ENCODE assay signal across 8 mouse cellular contexts in genomic region chr17:48408526-48409291, GRCm38 (mm10). TPM values are rescaled to one million over a fixed set of nuclear protein-coding genes. Genes with fewer than 3 reads are reported as not detected.
A peak's percentile ranks its signal among the peaks of the same experiment; 100 is the strongest.
DNase-seq lines count a peak whose midpoint lies in the region; ATAC-seq and TF ChIP-seq lines count a peak whose summit lies in the region.

No protein-coding gene starts in this region.

- H3K4me3 ChIP-seq in cortical plate, adult 2 months (ENCODE audit: insufficient read depth, low read length): peak overlapping the region; percentile 85

- TF ChIP-seq CTCF in cortical plate, adult 2 months (IDR thresholded peaks at IDR 0.05; ENCODE audit: extremely low read depth, insufficient read depth, low read length): no peak

- H3K4me1 ChIP-seq in cortical plate, adult 2 months (ENCODE audit: control insufficient read depth, insufficient read depth, low read length): peaks cover 5% of the 10 kb centered on the region; the same call in 1 of the 2 replicates

- peak; percentile 74 for DNase-seq in gastrocnemius, postnatal 10 days
- peak; percentile 91 for DNase-seq in induced T-regulatory cell, adult 2 months (ENCODE audit: low read depth)
- peak; percentile 49 to 55 for DNase-seq in left cerebral cortex, adult 8-10 months (ENCODE audit: low spot score in 2 of 2)
- DNase-seq in right cerebral cortex, adult 2 months (ENCODE audit: low spot score in 2 of 2): peak; percentile 60 to 64
- DNase-seq in urinary bladder, postnatal 14 days (ENCODE audit: low spot score): peak; percentile 74

- H3K27ac ChIP-seq in cortical plate, adult 2 months (ENCODE audit: insufficient read depth, low read length): peak overlapping the region; percentile 97

- ATAC-seq in activated CD4-positive, CD25-positive, alpha-beta regulatory T cell, adult 4 months: peak; percentile 51
- ATAC-seq in megakaryocyte, adult 5-6 weeks (ENCODE audit: poor library complexity, severe bottlenecking): peak; percentile 63

- peak; percentile 40; the same call in 1 of the 2 replicates for TF ChIP-seq POLR2A in cortical plate, adult 2 months (IDR thresholded peaks at IDR 0.05; ENCODE audit: extremely low read depth, insufficient read depth, low read length)

RNA-seq across cellular contexts. Expression of gene Nfya, which starts 1.0 kb away (rescaled TPM):
- polyA plus RNA-seq in activated CD4-positive, CD25-positive, alpha-beta regulatory T cell, adult 4 months (2017; shearing (Covaris generic)): 10 to 100 TPM in 1 of 2 experiments, 1 to 10 TPM in 1; 9.6 to 11.9 TPM
- polyA plus RNA-seq in cortical plate, adult 2 months (2012; rRNA removed): 26.1 and 26.5 TPM in 2 replicates
- total RNA-seq in gastrocnemius, postnatal 10 days (2021): 10 to 100 TPM; 11.3 to 19.2 TPM
- 10 to 100 TPM; 20.6 to 29.3 (median 24.4) TPM for total RNA-seq in left cerebral cortex, adult 8-10 months (2022)
- 83.3 and 85.2 TPM in 2 replicates for total RNA-seq in megakaryocyte, adult 5-6 weeks (2015)
- 32.8 and 47.1 TPM in 2 replicates for total RNA-seq in megakaryocyte, adult 5-6 weeks (2017)

RNA-seq across cellular contexts. Expression of gene Oard1, which starts 1.1 kb away (rescaled TPM):
- 10 to 100 TPM; 80.8 to 86.1 TPM for polyA plus RNA-seq in activated CD4-positive, CD25-positive, alpha-beta regulatory T cell, adult 4 months (2017; shearing (Covaris generic))
- polyA plus RNA-seq in cortical plate, adult 2 months (2012; rRNA removed): 19.9 and 21.7 TPM in 2 replicates
- 10 to 100 TPM in 1 of 2 experiments, 1 to 10 TPM in 1; 9.8 to 11.4 TPM for total RNA-seq in gastrocnemius, postnatal 10 days (2021)
- 10 to 100 TPM; 15.1 to 16.4 (median 15.8) TPM for total RNA-seq in left cerebral cortex, adult 8-10 months (2022)
- 40.3 and 42.5 TPM in 2 replicates for total RNA-seq in megakaryocyte, adult 5-6 weeks (2015)
- 52.8 and 53.3 TPM in 2 replicates for total RNA-seq in megakaryocyte, adult 5-6 weeks (2017)

RNA-seq across cellular contexts. Expression of gene Apobec2, which starts 24.0 kb away (rescaled TPM):
- 1 to 10 TPM; 2.8 to 3.0 TPM for polyA plus RNA-seq in activated CD4-positive, CD25-positive, alpha-beta regulatory T cell, adult 4 months (2017; shearing (Covaris generic))
- polyA plus RNA-seq in cortical plate, adult 2 months (2012; rRNA removed): 0.09 and 0.13 TPM in 2 replicates
- total RNA-seq in gastrocnemius, postnatal 10 days (2021): 100 to 1,000 TPM; 515 to 520 TPM
- under 1 TPM in 1 of 4 experiments, not detected in 3; 0.52 TPM for total RNA-seq in left cerebral cortex, adult 8-10 months (2022)
- 0.45 TPM in 1 of 2 replicates, not detected in the other for total RNA-seq in megakaryocyte, adult 5-6 weeks (2015)
- total RNA-seq in megakaryocyte, adult 5-6 weeks (2017): 0.20 TPM in 1 of 2 replicates, not detected in the other

RNA-seq across cellular contexts. Expression of gene Tspo2, which starts 42.6 kb away (rescaled TPM):
- polyA plus RNA-seq in activated CD4-positive, CD25-positive, alpha-beta regulatory T cell, adult 4 months (2017; shearing (Covaris generic)): 1 to 10 TPM in 1 of 2 experiments, not detected in 1; 3.6 TPM
- polyA plus RNA-seq in cortical plate, adult 2 months (2012; rRNA removed): 0.29 TPM in 1 of 2 replicates, not detected in the other
- total RNA-seq in gastrocnemius, postnatal 10 days (2021): under 1 TPM in 1 of 2 experiments, not detected in 1; 0.93 TPM
- not detected for total RNA-seq in left cerebral cortex, adult 8-10 months (2022)
- 3.2 and 5.3 TPM in 2 replicates for total RNA-seq in megakaryocyte, adult 5-6 weeks (2015)
- total RNA-seq in megakaryocyte, adult 5-6 weeks (2017): 4.4 and 14.3 TPM in 2 replicates

RNA-seq across cellular contexts. Expression of gene Unc5cl, which starts 46.0 kb away (rescaled TPM):
- polyA plus RNA-seq in activated CD4-positive, CD25-positive, alpha-beta regulatory T cell, adult 4 months (2017; shearing (Covaris generic)): 10 to 100 TPM; 19.0 to 19.1 TPM
- polyA plus RNA-seq in cortical plate, adult 2 months (2012; rRNA removed): 0.21 and 0.23 TPM in 2 replicates
- total RNA-seq in gastrocnemius, postnatal 10 days (2021): not detected
- total RNA-seq in left cerebral cortex, adult 8-10 months (2022): under 1 TPM; 0.22 to 0.67 (median 0.31) TPM
- 0.38 TPM in 1 of 2 replicates, not detected in the other for total RNA-seq in megakaryocyte, adult 5-6 weeks (2015)
- total RNA-seq in megakaryocyte, adult 5-6 weeks (2017): 0.37 and 0.40 TPM in 2 replicates

Comparison
In these comparisons a context has a peak if more than half of its experiments do, and no peak if none do; other contexts are left out.
1. Peak in every context shown above with its lines: DNase-seq, ATAC-seq, H3K4me3 ChIP-seq and H3K27ac ChIP-seq.
2. RNA of gene Apobec2, which starts 24.0 kb away (total RNA-seq): 515 to 520 TPM in gastrocnemius, postnatal 10 days; 0.20 to 0.45 TPM in megakaryocyte, adult 5-6 weeks and 0.52 TPM in left cerebral cortex, adult 8-10 months; every median in the first group is over 100 times any median in the second.